31 mouse cellular contexts compared by ENCODE assay signal in the genomic region with DNA sequence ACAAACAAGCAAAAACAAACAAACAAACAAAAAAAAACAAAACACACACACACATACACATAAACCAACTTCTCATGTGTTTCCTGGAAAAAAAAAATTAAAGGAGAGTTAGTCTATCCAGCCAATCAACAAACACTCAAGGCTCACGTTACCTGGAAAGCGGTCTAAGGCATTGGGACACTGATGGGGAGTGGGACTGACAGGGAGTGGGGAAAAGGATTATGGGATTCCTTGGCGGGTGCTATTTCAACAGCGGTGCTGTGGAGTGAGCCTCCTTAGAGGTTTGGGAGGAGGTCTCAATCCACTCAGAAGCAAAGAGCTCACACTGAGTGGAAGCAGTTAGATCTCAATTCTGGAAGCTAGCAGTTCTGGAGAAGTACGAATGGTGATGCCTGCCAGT. TPM values are rescaled to one million over a fixed set of nuclear protein-coding genes. Genes with fewer than 3 reads are reported as not detected.
DNase-seq lines count a peak whose midpoint lies in the region; ATAC-seq lines count a peak whose summit lies in the region.
"Had no signal": no experiment of that assay in that cellular context is flagged by ENCODE, and none has a peak within 500 bp of the region (broad histone marks: within the 10 kb centered on the region; RNA-seq: fewer than 3 reads in every experiment).

No protein-coding gene starts in this region.

- no peaks in the 10 kb centered on the region; the same call in 1 of the 2 replicates for H3K4me1 ChIP-seq in hindbrain, embryonic 11.5 days (replicated peaks; ENCODE audit: control insufficient read depth, insufficient read depth, low read length)
- no peaks in the 10 kb centered on the region for H3K4me1 ChIP-seq in hindbrain, embryonic 16.5 days (ENCODE audit: control insufficient read depth, insufficient read depth, low read depth, low read length)
- H3K4me1 ChIP-seq in neural tube, embryonic 11.5 days (ENCODE audit: control insufficient read depth, insufficient read depth, low read length): no peaks in the 10 kb centered on the region
- H3K4me1 ChIP-seq in neural tube, embryonic 15.5 days: 0 out of 2 replicates have a peak, but pooled peaks cover 4% of the 10 kb centered on the region
- H3K4me1 ChIP-seq in heart, embryonic 11.5 days (ENCODE audit: control insufficient read depth, insufficient read depth, low read length): no peaks in the 10 kb centered on the region
- H3K4me1 ChIP-seq: forebrain, embryonic 13.5 days; heart, embryonic 15.5 days had no signal

- H3K27me3 ChIP-seq in hindbrain, embryonic 11.5 days (ENCODE audit: control insufficient read depth, insufficient read depth, low read length): peaks cover 91% of the 10 kb centered on the region
- H3K27me3 ChIP-seq in hindbrain, embryonic 16.5 days (replicated peaks; ENCODE audit: control insufficient read depth, insufficient read depth, low read length): peaks cover 75% of the 10 kb centered on the region
- H3K27me3 ChIP-seq in neural tube, embryonic 11.5 days (ENCODE audit: control insufficient read depth, insufficient read depth, low read length): peaks cover 94% of the 10 kb centered on the region
- peaks cover 93% of the 10 kb centered on the region for H3K27me3 ChIP-seq in neural tube, embryonic 15.5 days (replicated peaks)
- H3K27me3 ChIP-seq in heart, embryonic 11.5 days (ENCODE audit: control insufficient read depth, insufficient read depth, low read length): peaks cover 98% of the 10 kb centered on the region

- no peak for ATAC-seq in hindbrain, embryonic 11.5 days (ENCODE audit: low FRiP score)
- no peak for ATAC-seq in hindbrain, embryonic 16.5 days
- no peak for ATAC-seq in neural tube, embryonic 11.5 days (ENCODE audit: insufficient read depth, low FRiP score, low TSS enrichment)
- no peak for ATAC-seq in neural tube, embryonic 15.5 days (ENCODE audit: low FRiP score)
- no peak for ATAC-seq in heart, embryonic 11.5 days (replicated peaks; ENCODE audit: insufficient number of reproducible peaks, low FRiP score, low TSS enrichment)
- ATAC-seq: activated CD4-positive, CD25-positive, alpha-beta regulatory T cell, adult 4 months; CD4-positive, CD25-positive, alpha-beta regulatory T cell, adult 4 months; forebrain, embryonic 13.5 days; forebrain, postnatal 0 days; inflammation-experienced regulatory T-cells, adult 6 months; intestine, embryonic 16.5 days; Patski had no signal

- H3K27ac ChIP-seq in hindbrain, embryonic 11.5 days (ENCODE audit: low read depth, low read length): no peak overlapping the region
- no peak overlapping the region for H3K27ac ChIP-seq in hindbrain, embryonic 16.5 days (ENCODE audit: low read depth, low read length)
- no peak overlapping the region for H3K27ac ChIP-seq in neural tube, embryonic 11.5 days (ENCODE audit: low read depth, low read length)
- H3K27ac ChIP-seq in neural tube, embryonic 15.5 days (replicated peaks): no peak overlapping the region
- H3K27ac ChIP-seq in heart, embryonic 11.5 days (ENCODE audit: low read depth, low read length): no peak overlapping the region
- H3K27ac ChIP-seq: forebrain, embryonic 10.5 days; forebrain, embryonic 13.5 days; gastrocnemius, adult 2 months; heart, embryonic 15.5 days; hindbrain, embryonic 12.5 days; hindbrain, embryonic 15.5 days had no signal

- peak; percentile 37 for DNase-seq in hindbrain, embryonic 11.5 days (ENCODE audit: low spot score)
- DNase-seq in neural tube, embryonic 11.5 days (ENCODE audit: low spot score): peak; percentile 29
- peak; percentile 80 for DNase-seq in R1 (ENCODE audit: low read depth, low spot score)
- DNase-seq in thymus, postnatal 14 days: no peak
- DNase-seq: adrenal gland, adult 8-10 months; adrenal gland, postnatal 25 days; cerebellum, adult 11-12 months; cerebellum, adult 8-10 months; cerebellum, postnatal 10 days; forebrain, postnatal 0 days; gastrocnemius, adult 2 months; gastrocnemius, postnatal 14 days; heart, adult 11 months; heart, postnatal 10 days; heart, postnatal 36 days; kidney, adult 18-20 months had no signal

- no peaks in the 10 kb centered on the region for H3K9me3 ChIP-seq in hindbrain, embryonic 11.5 days (ENCODE audit: control insufficient read depth, low read length)
- H3K9me3 ChIP-seq in hindbrain, embryonic 16.5 days (ENCODE audit: control insufficient read depth, low read length): no peaks in the 10 kb centered on the region
- no peaks in the 10 kb centered on the region for H3K9me3 ChIP-seq in neural tube, embryonic 11.5 days (ENCODE audit: control insufficient read depth, low read length)
- no peaks in the 10 kb centered on the region for H3K9me3 ChIP-seq in neural tube, embryonic 15.5 days (replicated peaks)
- H3K9me3 ChIP-seq in heart, embryonic 11.5 days (replicated peaks; ENCODE audit: control insufficient read depth, low read length): no peaks in the 10 kb centered on the region
- H3K9me3 ChIP-seq: forebrain, embryonic 10.5 days; forebrain, embryonic 13.5 days; heart, embryonic 12.5 days; heart, embryonic 15.5 days; hindbrain, embryonic 15.5 days had no signal

- no peak overlapping the region for H3K9ac ChIP-seq in hindbrain, embryonic 11.5 days (ENCODE audit: low read depth, low read length)
- H3K9ac ChIP-seq in hindbrain, embryonic 16.5 days (ENCODE audit: low read depth, low read length): no peak overlapping the region
- H3K9ac ChIP-seq in neural tube, embryonic 11.5 days (ENCODE audit: low read length): no peak overlapping the region
- H3K9ac ChIP-seq in neural tube, embryonic 15.5 days (replicated peaks): no peak overlapping the region
- no peak overlapping the region for H3K9ac ChIP-seq in heart, embryonic 11.5 days (ENCODE audit: low read depth, low read length)
- H3K9ac ChIP-seq: forebrain, embryonic 13.5 days; forebrain, postnatal 0 days; heart, embryonic 12.5 days; heart, embryonic 15.5 days; hindbrain, embryonic 12.5 days; hindbrain, embryonic 15.5 days had no signal

- WGBS in hindbrain, embryonic 11.5 days: 2% methylated on average over 5 of the region's 5 CpGs
- 0% methylated on average over 5 of the region's 5 CpGs for WGBS in hindbrain, embryonic 16.5 days
- WGBS in neural tube, embryonic 11.5 days: 4% methylated on average over 5 of the region's 5 CpGs
- 1% methylated on average over 5 of the region's 5 CpGs for WGBS in neural tube, embryonic 15.5 days
- 4% methylated on average over 5 of the region's 5 CpGs for WGBS in heart, embryonic 11.5 days (ENCODE audit: insufficient replicate concordance)

- H3K36me3 ChIP-seq in hindbrain, embryonic 11.5 days (ENCODE audit: control insufficient read depth, insufficient read depth, low read length): no peaks in the 10 kb centered on the region
- no peaks in the 10 kb centered on the region for H3K36me3 ChIP-seq in hindbrain, embryonic 16.5 days (ENCODE audit: control insufficient read depth, insufficient read depth, low read length)
- no peaks in the 10 kb centered on the region for H3K36me3 ChIP-seq in neural tube, embryonic 11.5 days (ENCODE audit: control insufficient read depth, insufficient read depth, low read length)
- H3K36me3 ChIP-seq in neural tube, embryonic 15.5 days: no peaks in the 10 kb centered on the region
- H3K36me3 ChIP-seq in heart, embryonic 11.5 days (ENCODE audit: control insufficient read depth, insufficient read depth, low read length): no peaks in the 10 kb centered on the region
- H3K36me3 ChIP-seq: forebrain, embryonic 10.5 days; G1E; heart, embryonic 12.5 days; heart, embryonic 15.5 days; hindbrain, embryonic 12.5 days; hindbrain, embryonic 15.5 days had no signal

- no peak overlapping the region for H3K4me2 ChIP-seq in hindbrain, embryonic 11.5 days (replicated peaks; ENCODE audit: low read depth, low read length)
- no peak overlapping the region for H3K4me2 ChIP-seq in hindbrain, embryonic 16.5 days (ENCODE audit: low read length)
- no peak overlapping the region for H3K4me2 ChIP-seq in neural tube, embryonic 11.5 days (ENCODE audit: low read depth)
- no peak overlapping the region for H3K4me2 ChIP-seq in neural tube, embryonic 15.5 days
- no peak overlapping the region for H3K4me2 ChIP-seq in heart, embryonic 11.5 days
- H3K4me2 ChIP-seq: forebrain, embryonic 13.5 days; heart, embryonic 12.5 days; heart, embryonic 15.5 days; hindbrain, embryonic 12.5 days; hindbrain, embryonic 15.5 days had no signal

- H3K4me3 ChIP-seq in hindbrain, embryonic 11.5 days (ENCODE audit: low read depth, low read length): no peak overlapping the region
- no peak overlapping the region for H3K4me3 ChIP-seq in hindbrain, embryonic 16.5 days (ENCODE audit: low read length)
- no peak overlapping the region for H3K4me3 ChIP-seq in neural tube, embryonic 11.5 days (ENCODE audit: low read depth, low read length)
- H3K4me3 ChIP-seq in neural tube, embryonic 15.5 days (replicated peaks): no peak overlapping the region
- H3K4me3 ChIP-seq in heart, embryonic 11.5 days (ENCODE audit: low read depth, low read length): no peak overlapping the region
- H3K4me3 ChIP-seq: forebrain, embryonic 10.5 days; forebrain, embryonic 13.5 days; gastrocnemius, adult 2 months; heart, embryonic 12.5 days; heart, embryonic 15.5 days; hindbrain, embryonic 12.5 days; hindbrain, embryonic 15.5 days had no signal

RNA-seq across cellular contexts. Expression of a gene that starts 12.1 kb away (rescaled TPM):
- 5.1 and 9.0 TPM in 2 replicates for polyA plus RNA-seq in hindbrain, embryonic 11.5 days (2014; fragmentation: Nextera tagmentation; extraction: Ambion mirVana)
- 2.9 and 5.0 TPM in 2 replicates for polyA plus RNA-seq in hindbrain, embryonic 16.5 days (2015; fragmentation: Nextera tagmentation; extraction: Ambion mirVana)
- 10.5 and 15.5 TPM in 2 replicates for polyA plus RNA-seq in neural tube, embryonic 11.5 days (2014; fragmentation: Nextera tagmentation; extraction: Ambion mirVana)
- polyA plus RNA-seq in neural tube, embryonic 15.5 days (2015; fragmentation: Nextera tagmentation; extraction: Ambion mirVana): 4.1 and 8.4 TPM in 2 replicates
- 12.8 and 14.5 TPM in 2 replicates for polyA plus RNA-seq in heart, embryonic 11.5 days (2014; fragmentation: Nextera tagmentation; extraction: Ambion mirVana)
- polyA plus RNA-seq: activated CD4-positive, CD25-positive, alpha-beta regulatory T cell, adult 4 months; G1E; Patski had no signal
